Mouse (Mus musculus): ENCODE data around the gene Agfg1.

Agfg1 gene

GRCm38 (mm10) chr1:82824147-82824546 is 15.1 kb upstream of the Agfg1 start:
- no peak for DNase-seq (ENCODE audit: low read depth in 2 of 2, low spot score in 2 of 2)

GRCm38 (mm10) chr1:82825256-82825655 is 14.0 kb upstream of the Agfg1 start:
- no peak for DNase-seq (ENCODE audit: low read depth in 2 of 2, low spot score in 2 of 2)

GRCm38 (mm10) chr1:82825783-82826182 is 13.5 kb upstream of the Agfg1 start:
- no peak for DNase-seq (ENCODE audit: low read depth in 2 of 2, low spot score in 2 of 2)

GRCm38 (mm10) chr1:82826911-82827310 is 12.4 kb upstream of the Agfg1 start:
- no peak for DNase-seq (ENCODE audit: low read depth in 2 of 2, low spot score in 2 of 2)

- DNase-seq (ENCODE audit: low read depth in 2 of 2, low spot score in 2 of 2): no peak
Observed at GRCm38 (mm10) chr1:82830771-82831170, 8.5 kb upstream of the Agfg1 start.

- no peak for DNase-seq (ENCODE audit: low read depth in 2 of 2, low spot score in 2 of 2)
Observed at GRCm38 (mm10) chr1:82831547-82832240, 7.6 kb upstream of the Agfg1 start.

GRCm38 (mm10) chr1:82832495-82833021 is 6.7 kb upstream of the Agfg1 start:
- DNase-seq (ENCODE audit: low read depth in 2 of 2, low spot score in 2 of 2): peak; percentile 41 to 48

GRCm38 (mm10) chr1:82833501-82833900 is 5.8 kb upstream of the Agfg1 start:
- DNase-seq (ENCODE audit: low read depth in 2 of 2, low spot score in 2 of 2): no peak

- no peak for DNase-seq (ENCODE audit: low read depth in 2 of 2, low spot score in 2 of 2)
Observed at GRCm38 (mm10) chr1:82834572-82834971, 4.7 kb upstream of the Agfg1 start.

GRCm38 (mm10) chr1:82836342-82837217 is 2.7 kb upstream of the Agfg1 start:
- DNase-seq (ENCODE audit: low read depth in 2 of 2, low spot score in 2 of 2): no peak

GRCm38 (mm10) chr1:82837579-82837978 is 1.7 kb upstream of the Agfg1 start:
- no peak for DNase-seq (ENCODE audit: low read depth in 2 of 2, low spot score in 2 of 2)

- DNase-seq (ENCODE audit: low read depth in 2 of 2, low spot score in 2 of 2): no peak
Observed at GRCm38 (mm10) chr1:82838469-82839295, 601 bp upstream of the Agfg1 start.

GRCm38 (mm10) chr1:82839614-82840421 is 535 bp downstream of the Agfg1 start:
- no peak for DNase-seq (ENCODE audit: low read depth in 2 of 2, low spot score in 2 of 2)

GRCm38 (mm10) chr1:82855729-82856128 is 16.4 kb downstream of the Agfg1 start:
- no peak for DNase-seq (ENCODE audit: low read depth in 2 of 2, low spot score in 2 of 2)

GRCm38 (mm10) chr1:82858236-82858635 is 19.0 kb downstream of the Agfg1 start:
- DNase-seq (ENCODE audit: low read depth in 2 of 2, low spot score in 2 of 2): no peak

GRCm38 (mm10) chr1:82860391-82860790 is 21.1 kb downstream of the Agfg1 start:
- DNase-seq (ENCODE audit: low read depth in 2 of 2, low spot score in 2 of 2): no peak

- DNase-seq (ENCODE audit: low read depth in 2 of 2, low spot score in 2 of 2): no peak
Observed at GRCm38 (mm10) chr1:82870202-82870601, 30.9 kb downstream of the Agfg1 start.

- DNase-seq (ENCODE audit: low read depth in 2 of 2, low spot score in 2 of 2): no peak
Observed at GRCm38 (mm10) chr1:82879172-82879571, 39.9 kb downstream of the Agfg1 start.

- DNase-seq (ENCODE audit: low read depth in 2 of 2, low spot score in 2 of 2): no peak
Observed at GRCm38 (mm10) chr1:82880196-82880595, 40.9 kb downstream of the Agfg1 start.

- no peak for DNase-seq (ENCODE audit: low read depth in 2 of 2, low spot score in 2 of 2)
Observed at GRCm38 (mm10) chr1:82893269-82893668, 54.0 kb downstream of the Agfg1 start.

All from CD8-positive naive resting alpha-beta T cell, adult 2 months (primary cell).